8 mouse cellular contexts compared by ENCODE assay signal in the genomic region with DNA sequence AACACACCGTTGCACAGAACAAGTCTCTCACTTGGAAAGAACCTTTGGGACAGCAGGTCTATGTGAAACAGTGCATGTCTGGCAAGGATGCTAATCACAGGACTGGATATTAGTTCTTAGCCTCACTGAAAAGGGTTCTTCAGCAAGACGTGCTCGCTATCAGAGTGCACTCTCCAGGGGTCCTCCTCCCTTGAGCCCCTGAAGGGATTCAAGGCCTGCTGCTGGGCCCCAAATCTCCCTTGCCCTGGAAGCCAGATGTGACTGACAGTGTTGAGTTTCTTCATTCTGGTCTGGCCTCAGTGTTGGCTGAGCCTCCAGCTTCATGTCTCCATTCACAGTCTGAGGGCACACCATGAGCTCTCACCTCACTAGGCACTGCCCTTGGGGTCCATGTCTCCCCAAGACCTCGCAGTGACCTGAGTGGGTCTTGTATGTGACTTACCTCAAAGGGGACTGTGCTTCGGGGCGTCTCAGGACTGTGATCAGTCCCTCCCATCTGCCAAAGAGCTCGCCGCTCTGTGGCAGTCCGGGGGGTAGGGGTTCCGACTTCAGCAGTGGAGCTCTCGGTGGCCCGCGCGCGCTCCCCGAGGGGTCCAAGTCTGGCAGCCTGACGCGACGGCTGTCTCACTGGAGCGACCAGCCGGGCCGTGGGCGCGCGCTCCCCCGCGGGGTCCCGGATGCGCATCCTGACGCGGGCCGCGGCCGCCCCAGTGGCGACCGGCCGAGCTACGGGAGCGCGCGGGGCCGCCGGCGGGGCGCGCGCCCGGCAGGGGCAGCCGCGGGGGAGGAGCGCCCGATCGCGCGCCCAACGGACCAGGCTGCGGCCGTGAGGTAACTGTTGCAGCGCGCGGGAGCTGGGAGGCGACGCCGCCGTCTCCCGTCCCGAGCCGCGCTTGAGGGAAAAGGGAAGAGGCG. TPM values are rescaled to one million over a fixed set of nuclear protein-coding genes. Genes with fewer than 3 reads are reported as not detected.
DNase-seq lines count a peak whose midpoint lies in the region; ATAC-seq and TF ChIP-seq lines count a peak whose summit lies in the region.

Pde3b (plus strand) TSS at position 861 of the 915 bp plus-strand sequence.

- ATAC-seq in hindbrain, embryonic 16.5 days, result peak; percentile 83

- H3K36me3 ChIP-seq in hindbrain, embryonic 16.5 days (ENCODE audit: control insufficient read depth, insufficient read depth, low read length), result no peaks in the 10 kb centered on the region; the same call in 1 of the 2 replicates

- peak within 1 kb of the TSS; percentile 88 for H3K4me2 ChIP-seq in hindbrain, embryonic 16.5 days (ENCODE audit: low read length)

- peak within 1 kb of the TSS; percentile 95 for H3K27ac ChIP-seq in hindbrain, embryonic 16.5 days (ENCODE audit: low read depth, low read length)
- peak within 1 kb of the TSS; percentile 90 for H3K27ac ChIP-seq in left cerebral cortex, adult 2 months

- DNase-seq in T-cell, adult 2 months (ENCODE audit: low spot score), result peak; percentile 69
- peak; percentile 78 for DNase-seq in cerebellum, adult 9-11 months
- peak; percentile 6 to 27 for DNase-seq in gastrocnemius, adult 8-10 months (ENCODE audit: low spot score in 2 of 2)
- peak; percentile 52 to 55 for DNase-seq in left cerebral cortex, adult 2 months (ENCODE audit: extremely low spot score in 1 of 2, low spot score in 2 of 2)
- DNase-seq in lung, postnatal 4 days, result peak; percentile 79 to 86
- peak; percentile 79 to 82 for DNase-seq in right cerebral cortex, postnatal 10 days (ENCODE audit: low spot score in 2 of 2)
- peak; percentile 26 to 65 for DNase-seq in urinary bladder, postnatal 36 days (ENCODE audit: low spot score in 2 of 2)

- peak within 1 kb of the TSS; percentile 94 for H3K9ac ChIP-seq in hindbrain, embryonic 16.5 days (ENCODE audit: low read depth, low read length)

- WGBS in hindbrain, embryonic 16.5 days, result under 1% methylated on average over 51 of the region's 70 CpGs

- intact Hi-C loops in left cerebral cortex, adult 2 months (cut with DNase I), result loop anchor here (2.0 to 5.0 kb wide), 2 partner anchors 83 to 138 kb away; partner anchors contain the start of gene Psma1

- H3K27me3 ChIP-seq in hindbrain, embryonic 16.5 days (replicated peaks; ENCODE audit: control insufficient read depth, insufficient read depth, low read length), result no peaks in the 10 kb centered on the region

- H3K4me3 ChIP-seq in hindbrain, embryonic 16.5 days (ENCODE audit: low read length), result peak within 1 kb of the TSS; percentile 95
- H3K4me3 ChIP-seq in left cerebral cortex, adult 2 months, result peak within 1 kb of the TSS; percentile 86

- TF ChIP-seq CTCF in left cerebral cortex, adult 2 months (IDR thresholded peaks at IDR 0.05), result no peak

- H3K4me1 ChIP-seq in hindbrain, embryonic 16.5 days (ENCODE audit: control insufficient read depth, insufficient read depth, low read depth, low read length), result peaks cover 13% of the 10 kb centered on the region

- H3K9me3 ChIP-seq in hindbrain, embryonic 16.5 days (ENCODE audit: control insufficient read depth, low read length), result no peaks in the 10 kb centered on the region; the same call in none of the 2 replicates

RNA-seq across cellular contexts. Expression of gene Pde3b, which starts in this region (rescaled TPM):
- 1 to 10 TPM; 3.1 to 5.9 (median 4.7) TPM for total RNA-seq in gastrocnemius, adult 8-10 months (2022)
- polyA plus RNA-seq in hindbrain, embryonic 16.5 days (2015; fragmentation: Nextera tagmentation; extraction: Ambion mirVana), result 3.2 and 3.4 TPM in 2 replicates
- total RNA-seq in left cerebral cortex, adult 2 months (2021), result 1 to 10 TPM; 7.3 to 9.9 TPM

Comparison
In these comparisons a context has a peak if more than half of its experiments do, and no peak if none do; other contexts are left out.
1. Peak in every context shown above with its lines: DNase-seq, ATAC-seq, H3K4me3 ChIP-seq and H3K27ac ChIP-seq.
2. DNase-seq: peak in every context shown above with its lines; median percentile 82 in lung, postnatal 4 days; 80 in right cerebral cortex, postnatal 10 days; 78 in cerebellum, adult 9-11 months; 69 in T-cell, adult 2 months; 54 in left cerebral cortex, adult 2 months; 46 in urinary bladder, postnatal 36 days; 16 in gastrocnemius, adult 8-10 months.